In the genomic region with DNA sequence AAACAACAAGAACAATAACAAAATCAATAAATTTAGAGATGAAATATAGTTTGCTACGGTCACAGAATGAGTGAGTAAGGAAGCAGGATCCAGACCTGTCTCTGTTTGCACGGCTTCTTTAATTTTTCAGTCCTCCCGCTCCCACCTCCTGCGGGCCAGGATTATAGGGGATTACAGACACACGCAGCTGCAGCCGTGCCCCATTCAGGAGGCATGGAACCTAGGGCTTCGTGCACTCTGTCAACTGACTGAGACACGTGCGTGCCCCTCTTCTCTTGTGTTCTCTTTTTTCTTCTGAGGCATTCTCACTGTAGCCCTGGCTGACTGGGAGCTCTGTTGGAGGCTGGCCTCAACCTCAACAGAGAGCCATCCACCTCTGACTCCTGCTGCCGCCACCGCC, we compare ENCODE assay signal across 15 mouse cellular contexts. TPM values are rescaled to one million over a fixed set of nuclear protein-coding genes. Genes with fewer than 3 reads are reported as not detected.
A peak's percentile ranks its signal among the peaks of the same experiment; 100 is the strongest.
DNase-seq lines count a peak whose midpoint lies in the region; ATAC-seq lines count a peak whose summit lies in the region.
"Had no signal": no experiment of that assay in that cellular context is flagged by ENCODE, and none has a peak within 500 bp of the region (broad histone marks: within the 10 kb centered on the region; RNA-seq: fewer than 3 reads in every experiment).

No protein-coding gene starts in this region.

- no peak overlapping the region for H3K27ac ChIP-seq in heart, embryonic 11.5 days (ENCODE audit: low read depth, low read length)
- H3K27ac ChIP-seq in liver, embryonic 11.5 days (ENCODE audit: low read depth, low read length): no peak overlapping the region; the same call in 1 of the 2 replicates
- no peak overlapping the region for H3K27ac ChIP-seq in liver, embryonic 12.5 days
- peak overlapping the region; percentile 57 for H3K27ac ChIP-seq in limb, embryonic 15.5 days

- H3K27me3 ChIP-seq in heart, embryonic 11.5 days (ENCODE audit: control insufficient read depth, insufficient read depth, low read length): no peaks in the 10 kb centered on the region
- H3K27me3 ChIP-seq in liver, embryonic 11.5 days (replicated peaks; ENCODE audit: control insufficient read depth, insufficient read depth, low read length): no peaks in the 10 kb centered on the region
- peaks cover 5% of the 10 kb centered on the region; the same call in 1 of the 2 replicates for H3K27me3 ChIP-seq in liver, embryonic 12.5 days (replicated peaks)
- no peaks in the 10 kb centered on the region for H3K27me3 ChIP-seq in limb, embryonic 15.5 days

- H3K9me3 ChIP-seq in heart, embryonic 11.5 days (replicated peaks; ENCODE audit: control insufficient read depth, low read length): no peaks in the 10 kb centered on the region
- no peaks in the 10 kb centered on the region for H3K9me3 ChIP-seq in liver, embryonic 11.5 days (ENCODE audit: control insufficient read depth, low read length)
- H3K9me3 ChIP-seq in liver, embryonic 12.5 days (replicated peaks): no peaks in the 10 kb centered on the region
- H3K9me3 ChIP-seq in limb, embryonic 15.5 days: no peaks in the 10 kb centered on the region

- WGBS in heart, embryonic 11.5 days (ENCODE audit: insufficient replicate concordance): 81% methylated on average over 11 of the region's 11 CpGs
- 85% methylated on average over 11 of the region's 11 CpGs for WGBS in liver, embryonic 11.5 days
- 82% methylated on average over 11 of the region's 11 CpGs for WGBS in liver, embryonic 12.5 days (ENCODE audit: insufficient replicate concordance)
- WGBS in limb, embryonic 15.5 days: 51% methylated on average over 11 of the region's 11 CpGs

- ATAC-seq in heart, embryonic 11.5 days (replicated peaks; ENCODE audit: insufficient number of reproducible peaks, low FRiP score, low TSS enrichment): no peak
- ATAC-seq in liver, embryonic 11.5 days (replicated peaks; ENCODE audit: low FRiP score): no peak
- no peak for ATAC-seq in liver, embryonic 12.5 days
- ATAC-seq in limb, embryonic 15.5 days (ENCODE audit: insufficient number of reproducible peaks, low FRiP score, low TSS enrichment, low read depth): no peak
- ATAC-seq: intestine, embryonic 16.5 days; liver, postnatal 0 days had no signal

- H3K4me3 ChIP-seq in heart, embryonic 11.5 days (ENCODE audit: low read depth, low read length): no peak overlapping the region
- H3K4me3 ChIP-seq in liver, embryonic 11.5 days (ENCODE audit: low read depth, low read length): no peak overlapping the region
- no peak overlapping the region for H3K4me3 ChIP-seq in liver, embryonic 12.5 days
- H3K4me3 ChIP-seq in limb, embryonic 15.5 days: no peak overlapping the region

- peaks cover 18% of the 10 kb centered on the region for H3K4me1 ChIP-seq in heart, embryonic 11.5 days (ENCODE audit: control insufficient read depth, insufficient read depth, low read length)
- H3K4me1 ChIP-seq in liver, embryonic 11.5 days (replicated peaks; ENCODE audit: control insufficient read depth, insufficient read depth, low read length): peaks cover 28% of the 10 kb centered on the region
- H3K4me1 ChIP-seq in liver, embryonic 12.5 days: peaks cover 45% of the 10 kb centered on the region
- H3K4me1 ChIP-seq in limb, embryonic 15.5 days: peaks cover 29% of the 10 kb centered on the region

- no peak for DNase-seq in heart, postnatal 36 days
- DNase-seq in liver, embryonic 11.5 days (ENCODE audit: low spot score): no peak
- DNase-seq in thymus, postnatal 14 days: peak; percentile 13
- no peak for DNase-seq in gastrocnemius, postnatal 25 days
- no peak for DNase-seq in layer of hippocampus, adult 11-12 months (ENCODE audit: low spot score)
- DNase-seq: adrenal gland, postnatal 25 days; cerebellum, adult 18-20 months; gastrocnemius, postnatal 10 days; liver, postnatal 0 days had no signal

- H3K36me3 ChIP-seq in heart, embryonic 11.5 days (ENCODE audit: control insufficient read depth, insufficient read depth, low read length): no peaks in the 10 kb centered on the region
- peaks cover 3% of the 10 kb centered on the region; the same call in 1 of the 2 replicates for H3K36me3 ChIP-seq in liver, embryonic 11.5 days (ENCODE audit: control insufficient read depth, insufficient read depth, low read length)
- 0 out of 2 replicates have a peak, but pooled peaks cover 8% of the 10 kb centered on the region for H3K36me3 ChIP-seq in liver, embryonic 12.5 days
- 0 out of 2 replicates have a peak, but pooled peaks cover 6% of the 10 kb centered on the region for H3K36me3 ChIP-seq in limb, embryonic 15.5 days

- peak overlapping the region; percentile 44; the same call in 1 of the 2 replicates for H3K9ac ChIP-seq in heart, embryonic 11.5 days (ENCODE audit: low read depth, low read length)
- peak overlapping the region; percentile 40 for H3K9ac ChIP-seq in liver, embryonic 11.5 days (ENCODE audit: low read depth, low read length)
- no peak overlapping the region for H3K9ac ChIP-seq in liver, embryonic 12.5 days
- H3K9ac ChIP-seq in limb, embryonic 15.5 days: no peak overlapping the region
- H3K9ac ChIP-seq: liver, postnatal 0 days had no signal

- intact Hi-C loops in heart, postnatal 36 days (cut with DNase I): no loop called here

- peak overlapping the region; percentile 27; the same call in 1 of the 2 replicates for H3K4me2 ChIP-seq in heart, embryonic 11.5 days
- H3K4me2 ChIP-seq in liver, embryonic 11.5 days: no peak overlapping the region; the same call in 1 of the 2 replicates
- H3K4me2 ChIP-seq in liver, embryonic 12.5 days: no peak overlapping the region
- no peak overlapping the region for H3K4me2 ChIP-seq in limb, embryonic 15.5 days

RNA-seq across cellular contexts. Expression of gene Spats2, which starts 3.7 kb away (rescaled TPM):
- 43.5 and 45.2 TPM in 2 replicates for polyA plus RNA-seq in heart, embryonic 11.5 days (2014; fragmentation: Nextera tagmentation; extraction: Ambion mirVana)
- 1 to 10 TPM; 6.6 to 7.9 TPM for total RNA-seq in heart, postnatal 36 days (2021)
- polyA plus RNA-seq in liver, embryonic 11.5 days (2014; fragmentation: Nextera tagmentation; extraction: Ambion mirVana): 32.9 and 35.0 TPM in 2 replicates
- polyA plus RNA-seq in liver, embryonic 12.5 days (2016; fragmentation: Nextera tagmentation; extraction: Ambion mirVana): 23.6 and 23.8 TPM in 2 replicates
- polyA plus RNA-seq in limb, embryonic 15.5 days (2015; fragmentation: Nextera tagmentation; extraction: Ambion mirVana): 28.7 and 33.1 TPM in 2 replicates
- total RNA-seq in gastrocnemius, postnatal 25 days (2021): 1 to 10 TPM; 4.5 to 4.6 TPM

RNA-seq across cellular contexts. Expression of gene Dnajc22, which starts 36.5 kb away (rescaled TPM):
- 0.96 and 1.7 TPM in 2 replicates for polyA plus RNA-seq in heart, embryonic 11.5 days (2014; fragmentation: Nextera tagmentation; extraction: Ambion mirVana)
- under 1 TPM; 0.22 to 0.36 TPM for total RNA-seq in heart, postnatal 36 days (2021)
- polyA plus RNA-seq in liver, embryonic 11.5 days (2014; fragmentation: Nextera tagmentation; extraction: Ambion mirVana): 17.1 and 19.8 TPM in 2 replicates
- 14.4 and 16.9 TPM in 2 replicates for polyA plus RNA-seq in liver, embryonic 12.5 days (2016; fragmentation: Nextera tagmentation; extraction: Ambion mirVana)
- polyA plus RNA-seq in limb, embryonic 15.5 days (2015; fragmentation: Nextera tagmentation; extraction: Ambion mirVana): 0.55 and 0.86 TPM in 2 replicates
- total RNA-seq in gastrocnemius, postnatal 25 days (2021): under 1 TPM in 1 of 2 experiments, not detected in 1; 0.16 TPM
- total RNA-seq: megakaryocyte-erythroid progenitor cell, adult 5-6 weeks had no signal

RNA-seq across cellular contexts. Expression of gene C1ql4, which starts 41.8 kb away (rescaled TPM):
- polyA plus RNA-seq in heart, embryonic 11.5 days (2014; fragmentation: Nextera tagmentation; extraction: Ambion mirVana): 0.20 and 0.27 TPM in 2 replicates
- total RNA-seq in heart, postnatal 36 days (2021): not detected
- 0.25 TPM in 1 of 2 replicates, not detected in the other for polyA plus RNA-seq in liver, embryonic 11.5 days (2014; fragmentation: Nextera tagmentation; extraction: Ambion mirVana)
- 0.13 TPM in 1 of 2 replicates, not detected in the other for polyA plus RNA-seq in liver, embryonic 12.5 days (2016; fragmentation: Nextera tagmentation; extraction: Ambion mirVana)
- polyA plus RNA-seq in limb, embryonic 15.5 days (2015; fragmentation: Nextera tagmentation; extraction: Ambion mirVana): not detected in 2 replicates
- total RNA-seq in gastrocnemius, postnatal 25 days (2021): not detected
- total RNA-seq: adrenal gland, postnatal 25 days; gastrocnemius, postnatal 10 days; layer of hippocampus, postnatal 25 days; megakaryocyte-erythroid progenitor cell, adult 5-6 weeks had no signal

RNA-seq across cellular contexts. Expression of gene Troap, which starts 55.1 kb away (rescaled TPM):
- polyA plus RNA-seq in heart, embryonic 11.5 days (2014; fragmentation: Nextera tagmentation; extraction: Ambion mirVana): 21.1 and 22.0 TPM in 2 replicates
- under 1 TPM; 0.33 to 0.49 TPM for total RNA-seq in heart, postnatal 36 days (2021)
- polyA plus RNA-seq in liver, embryonic 11.5 days (2014; fragmentation: Nextera tagmentation; extraction: Ambion mirVana): 26.5 and 27.8 TPM in 2 replicates
- polyA plus RNA-seq in liver, embryonic 12.5 days (2016; fragmentation: Nextera tagmentation; extraction: Ambion mirVana): 22.1 and 23.6 TPM in 2 replicates
- polyA plus RNA-seq in limb, embryonic 15.5 days (2015; fragmentation: Nextera tagmentation; extraction: Ambion mirVana): 22.3 and 26.5 TPM in 2 replicates
- under 1 TPM in 1 of 2 experiments, not detected in 1; 0.49 TPM for total RNA-seq in gastrocnemius, postnatal 25 days (2021)

Comparison
In these comparisons a context has a peak if more than half of its experiments do, and no peak if none do; other contexts are left out.
1. H3K9ac ChIP-seq: peak in heart, embryonic 11.5 days (single experiment) and liver, embryonic 11.5 days (single experiment); none in liver, embryonic 12.5 days (single experiment) and limb, embryonic 15.5 days (single experiment).